Mouse (Mus musculus) embryo, embryonic 11 days (tissue): ENCODE measurements around the gene Slc22a14.

Source experiments
- DNase-seq: peaks from one replicate; pipeline ENCODE4 v3.0.0-alpha.2; 2015

The Slc22a14 gene

GRCm38 (mm10) chr9:119355943-119356342 is 9.4 kb downstream of the Slc22a14 start:
- DNase-seq = no peak

- DNase-seq = no peak
Measured at GRCm38 (mm10) chr9:119353926-119354325, 11.4 kb downstream of the Slc22a14 start.

GRCm38 (mm10) chr9:119352060-119352459 is 13.3 kb downstream of the Slc22a14 start:
- peak; percentile 80 for DNase-seq

- DNase-seq = no peak
Measured at GRCm38 (mm10) chr9:119350947-119351705, 14.2 kb downstream of the Slc22a14 start.

GRCm38 (mm10) chr9:119350531-119350930 is 14.8 kb downstream of the Slc22a14 start:
- no peak for DNase-seq

GRCm38 (mm10) chr9:119346376-119346775 is 19.0 kb downstream of the Slc22a14 start:
- no peak for DNase-seq

- DNase-seq = no peak
Measured at GRCm38 (mm10) chr9:119342728-119343127, 22.6 kb downstream of the Slc22a14 start.

GRCm38 (mm10) chr9:119340909-119341816 is 24.2 kb downstream of the Slc22a14 start, which contains the start of gene Myd88:
TSS of gene Myd88 (minus strand) at chr9:119341411.
- peak; percentile 97 for DNase-seq

GRCm38 (mm10) chr9:119340212-119340580 is 25.2 kb downstream of the Slc22a14 start:
- no peak for DNase-seq

- DNase-seq = peak; percentile 70
Measured at GRCm38 (mm10) chr9:119339558-119340211, 25.7 kb downstream of the Slc22a14 start, which contains the start of gene Acaa1a. TSS of gene Acaa1a (plus strand) at chr9:119339676.

- no peak for DNase-seq
Measured at GRCm38 (mm10) chr9:119339106-119339505, 26.2 kb downstream of the Slc22a14 start.

- DNase-seq = no peak
Measured at GRCm38 (mm10) chr9:119338350-119338749, 27.0 kb downstream of the Slc22a14 start.

GRCm38 (mm10) chr9:119337842-119338241 is 27.5 kb downstream of the Slc22a14 start:
- no peak for DNase-seq

- no peak for DNase-seq
Measured at GRCm38 (mm10) chr9:119335571-119335970, 29.8 kb downstream of the Slc22a14 start.

GRCm38 (mm10) chr9:119334834-119335233 is 30.5 kb downstream of the Slc22a14 start:
- no peak for DNase-seq

GRCm38 (mm10) chr9:119334324-119334723 is 31.0 kb downstream of the Slc22a14 start:
- no peak for DNase-seq

GRCm38 (mm10) chr9:119330186-119330963 is 35.0 kb downstream of the Slc22a14 start:
- no peak for DNase-seq

GRCm38 (mm10) chr9:119328488-119328887 is 36.9 kb downstream of the Slc22a14 start:
- no peak for DNase-seq

GRCm38 (mm10) chr9:119324130-119324529 is 41.2 kb downstream of the Slc22a14 start:
- no peak for DNase-seq

- no peak for DNase-seq
Measured at GRCm38 (mm10) chr9:119323260-119323645, 42.1 kb downstream of the Slc22a14 start.

- DNase-seq = peak; percentile 98
Measured at GRCm38 (mm10) chr9:119322289-119323259, 42.8 kb downstream of the Slc22a14 start, which contains the start of gene Oxsr1. TSS of gene Oxsr1 (minus strand) at chr9:119322427.
